Mouse (Mus musculus) liver, embryonic 15.5 days (tissue): Measurements from ENCODE around the gene Mapk14. TPM values are rescaled to one million over a fixed set of nuclear protein-coding genes. Genes with fewer than 3 reads are reported as not detected.

ENCODE experiments used
- ATAC-seq: fragments of 200-750 bp; cut with Nextera tagmentation; 2 replicates; pipeline ENCODE4 v1.8.0; 2017; ENCODE audit warnings: moderate number of reproducible peaks, mild to moderate bottlenecking, moderate library complexity; ENCODE audit not compliant: insufficient read depth
- H3K27ac ChIP-seq: fragments of 300-500 bp; sonication (generic); replicated peaks from 2 replicates; pipeline ENCODE4 v1.5.1; 2015; ENCODE audit warnings: mild to moderate bottlenecking, inconsistent platforms
- H3K27me3 ChIP-seq: fragments of 300-500 bp; sonication (generic); 2 replicates; pipeline ENCODE4 v1.6.1; 2015; ENCODE audit warnings: mild to moderate bottlenecking, inconsistent platforms
- H3K36me3 ChIP-seq: fragments of 300-500 bp; sonication (generic); replicated peaks from 2 replicates; pipeline ENCODE4 v1.6.1; 2015; ENCODE audit warnings: moderate library complexity, mild to moderate bottlenecking, inconsistent platforms
- H3K4me1 ChIP-seq: fragments of 300-500 bp; sonication (generic); replicated peaks from 2 replicates; pipeline ENCODE4 v1.6.1; 2015; ENCODE audit warnings: inconsistent platforms
- H3K4me2 ChIP-seq: fragments of 300-500 bp; sonication (generic); 2 replicates; pipeline ENCODE4 v1.6.1; 2015; ENCODE audit warnings: moderate library complexity, mild to moderate bottlenecking, inconsistent platforms
- H3K4me3 ChIP-seq: fragments of 300-500 bp; sonication (generic); replicated peaks from 2 replicates; pipeline ENCODE4 v1.5.1; 2015; ENCODE audit warnings: mild to moderate bottlenecking, inconsistent platforms
- H3K9ac ChIP-seq: fragments of 300-500 bp; sonication (generic); 2 replicates; pipeline ENCODE4 v1.6.1; 2015; ENCODE audit warnings: moderate library complexity, mild to moderate bottlenecking, inconsistent platforms
- H3K9me3 ChIP-seq: fragments of 300-500 bp; sonication (generic); replicated peaks from 2 replicates; pipeline ENCODE4 v1.6.1; 2016; ENCODE audit warnings: inconsistent platforms
- WGBS: fragments of 180-500 bp; shearing (Covaris S2); methylation state at CpG from one replicate; pipeline ENCODE4 v1.1.7; 2015; ENCODE audit warnings: mixed read lengths; ENCODE audit not compliant: insufficient replicate concordance; 5-methylcytosine and 5-hydroxymethylcytosine counted together
- polyA plus RNA-seq: library from polyadenylated mRNA; unstranded; fragments of >200 nt; fragmentation: Nextera tagmentation; extraction: Ambion mirVana; gene quantifications from 2 replicates; pipeline ENCODE4 v1.2.1, GENCODE M21; 2015

Gene Mapk14
- polyA plus RNA-seq, 1 experiment from 2014 or later = 29.0 TPM

- H3K27ac ChIP-seq = no peak overlapping the region
- peaks cover 15% of the 10 kb centered on the region for H3K4me1 ChIP-seq
- H3K9ac ChIP-seq = no peak overlapping the region
- no peaks in the 10 kb centered on the region for H3K9me3 ChIP-seq
- WGBS = 87% methylated on average over 6 of the region's 6 CpGs
- H3K4me2 ChIP-seq = no peak overlapping the region
- H3K4me3 ChIP-seq = no peak overlapping the region
- H3K36me3 ChIP-seq = peaks cover 83% of the 10 kb centered on the region
- no peaks in the 10 kb centered on the region for H3K27me3 ChIP-seq
- ATAC-seq = no peak
Observed at GRCm38 (mm10) chr17:28739244-28739643, 48.1 kb downstream of the Mapk14 start.

GRCm38 (mm10) chr17:28743145-28743866, 52.2 kb downstream of the Mapk14 start:
- no peaks in the 10 kb centered on the region for H3K27me3 ChIP-seq
- H3K4me1 ChIP-seq = no peaks in the 10 kb centered on the region; the same call in 1 of the 2 replicates
- H3K27ac ChIP-seq = no peak overlapping the region
- no peak overlapping the region for H3K4me2 ChIP-seq
- no peak for ATAC-seq
- H3K36me3 ChIP-seq = peaks cover 98% of the 10 kb centered on the region
- 87% methylated on average over 11 of the region's 11 CpGs for WGBS
- no peak overlapping the region for H3K9ac ChIP-seq
- no peaks in the 10 kb centered on the region for H3K9me3 ChIP-seq
- no peak overlapping the region for H3K4me3 ChIP-seq

GRCm38 (mm10) chr17:28743916-28744315, 52.8 kb downstream of the Mapk14 start:
- Histone ChIP-seq H3K4me2 (no peak overlapping the region), H3K27me3 (no peaks in the 10 kb centered on the region), H3K36me3 (peaks cover 99% of the 10 kb centered on the region), H3K4me1 (no peaks in the 10 kb centered on the region; the same call in 1 of the 2 replicates), H3K9me3 (no peaks in the 10 kb centered on the region), H3K27ac (no peak overlapping the region), H3K9ac (no peak overlapping the region), H3K4me3 (no peak overlapping the region)
- 84% methylated on average over 9 of the region's 9 CpGs for WGBS
- no peak for ATAC-seq

- no peak overlapping the region for H3K27ac ChIP-seq
Observed at GRCm38 (mm10) chr17:28745773-28746172, 54.6 kb downstream of the Mapk14 start.

GRCm38 (mm10) chr17:28748001-28748400, 56.9 kb downstream of the Mapk14 start:
- no peak overlapping the region for H3K9ac ChIP-seq
- no peaks in the 10 kb centered on the region for H3K27me3 ChIP-seq
- peaks cover 58% of the 10 kb centered on the region for H3K36me3 ChIP-seq
- ATAC-seq = no peak
- H3K4me1 ChIP-seq = peaks cover 10% of the 10 kb centered on the region; the same call in 1 of the 2 replicates
- H3K9me3 ChIP-seq = no peaks in the 10 kb centered on the region
- 82% methylated on average over 4 of the region's 4 CpGs for WGBS
- no peak overlapping the region for H3K27ac ChIP-seq
- no peak overlapping the region for H3K4me3 ChIP-seq
- H3K4me2 ChIP-seq = no peak overlapping the region

More at GRCm38 (mm10) chr17:28745773-28746172, 54.6 kb downstream of the Mapk14 start:
- no peaks in the 10 kb centered on the region for H3K9me3 ChIP-seq
- no peak for ATAC-seq
- H3K4me3 ChIP-seq = no peak overlapping the region
- no peak overlapping the region for H3K9ac ChIP-seq
- WGBS = 89% methylated on average over 6 of the region's 6 CpGs
- H3K27me3 ChIP-seq = no peaks in the 10 kb centered on the region
- peaks cover 7% of the 10 kb centered on the region; the same call in 1 of the 2 replicates for H3K4me1 ChIP-seq
- peaks cover 80% of the 10 kb centered on the region for H3K36me3 ChIP-seq
- H3K4me2 ChIP-seq = no peak overlapping the region

- no peaks in the 10 kb centered on the region for H3K27me3 ChIP-seq
- peaks cover 33% of the 10 kb centered on the region for H3K36me3 ChIP-seq
- no peak overlapping the region for H3K27ac ChIP-seq
- WGBS = 19% methylated on average over 6 of the region's 6 CpGs
- no peak overlapping the region for H3K4me2 ChIP-seq
- no peak overlapping the region for H3K4me3 ChIP-seq
- ATAC-seq = no peak
- no peak overlapping the region for H3K9ac ChIP-seq
- H3K9me3 ChIP-seq = no peaks in the 10 kb centered on the region
- peaks cover 10% of the 10 kb centered on the region; the same call in 1 of the 2 replicates for H3K4me1 ChIP-seq
Observed at GRCm38 (mm10) chr17:28750580-28750979, 59.5 kb downstream of the Mapk14 start.

GRCm38 (mm10) chr17:28756447-28756846, 65.3 kb downstream of the Mapk14 start:
- H3K4me2 ChIP-seq = no peak overlapping the region
- no peak for ATAC-seq
- H3K9me3 ChIP-seq = no peaks in the 10 kb centered on the region
- 0 out of 2 replicates have a peak, but pooled peaks cover 2% of the 10 kb centered on the region for H3K4me1 ChIP-seq
- H3K27ac ChIP-seq = no peak overlapping the region
- H3K4me3 ChIP-seq = no peak overlapping the region
- 34% methylated on average over 5 of the region's 5 CpGs for WGBS
- no peaks in the 10 kb centered on the region for H3K36me3 ChIP-seq
- no peak overlapping the region for H3K9ac ChIP-seq
- no peaks in the 10 kb centered on the region for H3K27me3 ChIP-seq

GRCm38 (mm10) chr17:28757470-28757869, 66.3 kb downstream of the Mapk14 start:
- H3K9me3 ChIP-seq = no peaks in the 10 kb centered on the region
- no peak overlapping the region for H3K9ac ChIP-seq
- H3K27me3 ChIP-seq = no peaks in the 10 kb centered on the region
- H3K4me3 ChIP-seq = no peak overlapping the region
- no peak overlapping the region for H3K27ac ChIP-seq
- no peaks in the 10 kb centered on the region for H3K4me1 ChIP-seq
- 65% methylated on average over 2 of the region's 2 CpGs for WGBS
- no peak overlapping the region for H3K4me2 ChIP-seq
- ATAC-seq = no peak
- no peaks in the 10 kb centered on the region for H3K36me3 ChIP-seq

GRCm38 (mm10) chr17:28760736-28761312, 69.7 kb downstream of the Mapk14 start:
- peak; percentile 73 for ATAC-seq
- H3K36me3 ChIP-seq = no peaks in the 10 kb centered on the region
- WGBS = 54% methylated on average over 8 of the region's 8 CpGs
- H3K4me1 ChIP-seq = no peaks in the 10 kb centered on the region
- H3K27ac ChIP-seq = no peak overlapping the region; the same call in 1 of the 2 replicates
- H3K9me3 ChIP-seq = no peaks in the 10 kb centered on the region
- no peaks in the 10 kb centered on the region; the same call in 1 of the 2 replicates for H3K27me3 ChIP-seq
- no peak overlapping the region for H3K4me3 ChIP-seq
- no peak overlapping the region for H3K4me2 ChIP-seq
- H3K9ac ChIP-seq = no peak overlapping the region

- Histone ChIP-seq H3K9ac (no peak overlapping the region), H3K9me3 (no peaks in the 10 kb centered on the region), H3K36me3 (no peaks in the 10 kb centered on the region), H3K4me3 (no peak overlapping the region), H3K4me2 (no peak overlapping the region), H3K27ac (no peak overlapping the region), H3K27me3 (peaks cover 8% of the 10 kb centered on the region), H3K4me1 (no peaks in the 10 kb centered on the region)
- ATAC-seq = 0 out of 2 replicates have a peak, but pooled peaks have one; percentile 29
- 9% methylated on average over 3 of the region's 3 CpGs for WGBS
Observed at GRCm38 (mm10) chr17:28761871-28762270, 70.7 kb downstream of the Mapk14 start.

- no peak overlapping the region for H3K4me3 ChIP-seq
- no peaks in the 10 kb centered on the region for H3K9me3 ChIP-seq
- H3K9ac ChIP-seq = no peak overlapping the region
- ATAC-seq = no peak
- no peak overlapping the region for H3K4me2 ChIP-seq
- H3K27ac ChIP-seq = no peak overlapping the region
- WGBS = 25% methylated on average over 3 of the region's 3 CpGs
- H3K36me3 ChIP-seq = no peaks in the 10 kb centered on the region
- H3K27me3 ChIP-seq = peaks cover 50% of the 10 kb centered on the region
- H3K4me1 ChIP-seq = peaks cover 18% of the 10 kb centered on the region
Observed at GRCm38 (mm10) chr17:28766203-28766602, 75.1 kb downstream of the Mapk14 start.
